Mouse (Mus musculus) neural tube, embryonic 12.5 days (tissue): ENCODE data around the gene Tspan5. TPM values are rescaled to one million over a fixed set of nuclear protein-coding genes. Genes with fewer than 3 reads are reported as not detected.

ENCODE experiments used
- ATAC-seq: fragments of 200-750 bp; cut with Nextera tagmentation; 2 replicates; pipeline ENCODE4 v1.8.0; 2017; ENCODE audit warnings: low read depth, mild to moderate bottlenecking, moderate TSS enrichment, moderate library complexity; ENCODE audit not compliant: low FRiP score
- H3K27ac ChIP-seq: fragments of 300-500 bp; sonication (generic); 2 replicates; pipeline ENCODE4 v1.5.1; 2016
- H3K27me3 ChIP-seq: fragments of 300-500 bp; sonication (generic); replicated peaks from 2 replicates; pipeline ENCODE4 v1.6.1; 2016; ENCODE audit warnings: mild to moderate bottlenecking
- H3K36me3 ChIP-seq: fragments of 300-500 bp; sonication (generic); 2 replicates; pipeline ENCODE4 v1.6.1; 2016; ENCODE audit warnings: mild to moderate bottlenecking
- H3K4me1 ChIP-seq: fragments of 300-500 bp; sonication (generic); 2 replicates; pipeline ENCODE4 v1.6.1; 2016
- H3K4me2 ChIP-seq: fragments of 300-500 bp; sonication (generic); replicated peaks from 2 replicates; pipeline ENCODE4 v1.6.1; 2016; ENCODE audit warnings: mild to moderate bottlenecking
- H3K4me3 ChIP-seq: fragments of 300-500 bp; sonication (generic); 2 replicates; pipeline ENCODE4 v1.5.1; 2016
- H3K9ac ChIP-seq: fragments of 300-500 bp; sonication (generic); 2 replicates; pipeline ENCODE4 v1.6.1; 2016; ENCODE audit warnings: mild to moderate bottlenecking
- H3K9me3 ChIP-seq: fragments of 300-500 bp; sonication (generic); 2 replicates; pipeline ENCODE4 v1.6.1; 2016; ENCODE audit warnings: mild to moderate bottlenecking
- WGBS: fragments of 180-500 bp; shearing (Covaris S2); methylation state at CpG from one replicate; pipeline ENCODE4 v1.1.7; 2016; 5-methylcytosine and 5-hydroxymethylcytosine counted together
- polyA plus RNA-seq: library from polyadenylated mRNA; unstranded; fragments of >200 nt; fragmentation: Nextera tagmentation; extraction: Ambion mirVana; gene quantifications from 2 replicates; pipeline ENCODE4 v1.2.1, GENCODE M21; 2016

The Tspan5 gene
- polyA plus RNA-seq, 1 experiment from 2014 or later: 95.3 TPM

GRCm38 (mm10) chr3:138781492-138781891 is 39.5 kb downstream of the Tspan5 start:
- Histone ChIP-seq H3K4me2 (no peak overlapping the region), H3K36me3 (no peaks in the 10 kb centered on the region), H3K9ac (no peak overlapping the region), H3K9me3 (no peaks in the 10 kb centered on the region), H3K27me3 (no peaks in the 10 kb centered on the region), H3K27ac (no peak overlapping the region), H3K4me3 (no peak overlapping the region), H3K4me1 (peaks cover 63% of the 10 kb centered on the region)
- WGBS: 69% methylated on average over 9 of the region's 9 CpGs
- ATAC-seq: peak; percentile 41; the same call in 1 of the 2 replicates

- Histone ChIP-seq H3K27ac (no peak overlapping the region), H3K36me3 (no peaks in the 10 kb centered on the region), H3K4me3 (no peak overlapping the region), H3K9ac (no peak overlapping the region), H3K9me3 (no peaks in the 10 kb centered on the region), H3K4me1 (peaks cover 50% of the 10 kb centered on the region), H3K27me3 (no peaks in the 10 kb centered on the region), H3K4me2 (no peak overlapping the region)
- no peak for ATAC-seq
- WGBS: 85% methylated on average over 19 of the region's 19 CpGs
Observed at GRCm38 (mm10) chr3:138783859-138784640, 42.1 kb downstream of the Tspan5 start.

- WGBS: 91% methylated on average over 7 of the region's 7 CpGs
- no peak for ATAC-seq
- peaks cover 44% of the 10 kb centered on the region for H3K4me1 ChIP-seq
Observed at GRCm38 (mm10) chr3:138784641-138785025, 42.6 kb downstream of the Tspan5 start.

GRCm38 (mm10) chr3:138787758-138788488 is 45.9 kb downstream of the Tspan5 start:
- Histone ChIP-seq H3K4me2 (no peak overlapping the region), H3K4me3 (no peak overlapping the region), H3K9ac (no peak overlapping the region), H3K36me3 (peaks cover 3% of the 10 kb centered on the region; the same call in 1 of the 2 replicates), H3K27me3 (no peaks in the 10 kb centered on the region), H3K9me3 (no peaks in the 10 kb centered on the region), H3K27ac (no peak overlapping the region), H3K4me1 (peaks cover 18% of the 10 kb centered on the region)
- ATAC-seq: no peak
- 89% methylated on average over 18 of the region's 18 CpGs for WGBS

More at GRCm38 (mm10) chr3:138784641-138785025, 42.6 kb downstream of the Tspan5 start:
- no peaks in the 10 kb centered on the region for H3K27me3 ChIP-seq
- H3K9me3 ChIP-seq: no peaks in the 10 kb centered on the region
- H3K9ac ChIP-seq: no peak overlapping the region
- H3K36me3 ChIP-seq: peaks cover 2% of the 10 kb centered on the region; the same call in 1 of the 2 replicates
- no peak overlapping the region for H3K4me2 ChIP-seq
- no peak overlapping the region for H3K27ac ChIP-seq
- no peak overlapping the region for H3K4me3 ChIP-seq

- WGBS: 88% methylated on average over 17 of the region's 17 CpGs
- no peaks in the 10 kb centered on the region for H3K27me3 ChIP-seq
- peaks cover 13% of the 10 kb centered on the region for H3K4me1 ChIP-seq
- H3K9ac ChIP-seq: no peak overlapping the region
- H3K27ac ChIP-seq: no peak overlapping the region
- no peak overlapping the region for H3K4me3 ChIP-seq
- H3K4me2 ChIP-seq: no peak overlapping the region
- no peaks in the 10 kb centered on the region for H3K9me3 ChIP-seq
- peaks cover 3% of the 10 kb centered on the region; the same call in 1 of the 2 replicates for H3K36me3 ChIP-seq
- ATAC-seq: no peak
Observed at GRCm38 (mm10) chr3:138788489-138788850, 46.5 kb downstream of the Tspan5 start.

GRCm38 (mm10) chr3:138789275-138789674 is 47.3 kb downstream of the Tspan5 start:
- no peak overlapping the region for H3K4me2 ChIP-seq
- peaks cover 5% of the 10 kb centered on the region; the same call in 1 of the 2 replicates for H3K4me1 ChIP-seq
- ATAC-seq: no peak
- H3K4me3 ChIP-seq: no peak overlapping the region
- peaks cover 3% of the 10 kb centered on the region; the same call in 1 of the 2 replicates for H3K36me3 ChIP-seq
- 99% methylated on average over 5 of the region's 5 CpGs for WGBS
- H3K9me3 ChIP-seq: no peaks in the 10 kb centered on the region
- H3K27me3 ChIP-seq: no peaks in the 10 kb centered on the region
- no peak overlapping the region for H3K9ac ChIP-seq
- H3K27ac ChIP-seq: no peak overlapping the region

- H3K9me3 ChIP-seq: no peaks in the 10 kb centered on the region
- H3K27me3 ChIP-seq: no peaks in the 10 kb centered on the region
- no peaks in the 10 kb centered on the region for H3K4me1 ChIP-seq
- WGBS: 96% methylated on average over 8 of the region's 8 CpGs
- ATAC-seq: no peak
- no peak overlapping the region for H3K9ac ChIP-seq
- H3K36me3 ChIP-seq: peaks cover 2% of the 10 kb centered on the region; the same call in 1 of the 2 replicates
- no peak overlapping the region for H3K4me3 ChIP-seq
- no peak overlapping the region for H3K27ac ChIP-seq
- no peak overlapping the region for H3K4me2 ChIP-seq
Observed at GRCm38 (mm10) chr3:138794533-138794932, 52.5 kb downstream of the Tspan5 start.

GRCm38 (mm10) chr3:138795951-138796350 is 54.0 kb downstream of the Tspan5 start:
- Histone ChIP-seq H3K9me3 (no peaks in the 10 kb centered on the region), H3K4me1 (peaks cover 10% of the 10 kb centered on the region), H3K4me2 (no peak overlapping the region), H3K27ac (no peak overlapping the region), H3K4me3 (no peak overlapping the region), H3K9ac (no peak overlapping the region), H3K27me3 (no peaks in the 10 kb centered on the region), H3K36me3 (no peaks in the 10 kb centered on the region)
- 92% methylated on average over 7 of the region's 7 CpGs for WGBS
- ATAC-seq: no peak

GRCm38 (mm10) chr3:138796583-138796982 is 54.6 kb downstream of the Tspan5 start:
- no peak for ATAC-seq
- peaks cover 16% of the 10 kb centered on the region for H3K4me1 ChIP-seq
- H3K36me3 ChIP-seq: no peaks in the 10 kb centered on the region
- 88% methylated on average over 3 of the region's 3 CpGs for WGBS
- no peak overlapping the region for H3K4me2 ChIP-seq
- no peaks in the 10 kb centered on the region for H3K27me3 ChIP-seq
- no peak overlapping the region for H3K27ac ChIP-seq
- H3K9ac ChIP-seq: no peak overlapping the region
- H3K4me3 ChIP-seq: no peak overlapping the region
- H3K9me3 ChIP-seq: no peaks in the 10 kb centered on the region

- Histone ChIP-seq H3K36me3 (no peaks in the 10 kb centered on the region), H3K9me3 (no peaks in the 10 kb centered on the region), H3K27ac (peak overlapping the region; percentile 67), H3K4me1 (peaks cover 42% of the 10 kb centered on the region), H3K9ac (no peak overlapping the region; the same call in 1 of the 2 replicates), H3K27me3 (no peaks in the 10 kb centered on the region), H3K4me3 (no peak overlapping the region), H3K4me2 (peak overlapping the region; percentile 25)
- 42% methylated on average over 16 of the region's 16 CpGs for WGBS
- peak; percentile 52 for ATAC-seq
Observed at GRCm38 (mm10) chr3:138800664-138801411, 58.8 kb downstream of the Tspan5 start.

GRCm38 (mm10) chr3:138801661-138802060 is 59.7 kb downstream of the Tspan5 start:
- Histone ChIP-seq H3K4me1 (peaks cover 42% of the 10 kb centered on the region), H3K9me3 (no peaks in the 10 kb centered on the region), H3K4me2 (no peak overlapping the region), H3K36me3 (no peaks in the 10 kb centered on the region), H3K27ac (no peak overlapping the region), H3K4me3 (no peak overlapping the region), H3K9ac (no peak overlapping the region), H3K27me3 (no peaks in the 10 kb centered on the region)
- WGBS: 75% methylated on average over 6 of the region's 6 CpGs
- no peak for ATAC-seq
